Mouse (Mus musculus) mesoderm, embryonic 11.5 days (tissue): ENCODE measurements around the gene Zmat3.

Experiments
- DNase-seq: peaks from one replicate; pipeline ENCODE4 v3.0.0-alpha.2; 2012; ENCODE audit warnings: low read depth, low spot score

Zmat3 gene

DNA sequence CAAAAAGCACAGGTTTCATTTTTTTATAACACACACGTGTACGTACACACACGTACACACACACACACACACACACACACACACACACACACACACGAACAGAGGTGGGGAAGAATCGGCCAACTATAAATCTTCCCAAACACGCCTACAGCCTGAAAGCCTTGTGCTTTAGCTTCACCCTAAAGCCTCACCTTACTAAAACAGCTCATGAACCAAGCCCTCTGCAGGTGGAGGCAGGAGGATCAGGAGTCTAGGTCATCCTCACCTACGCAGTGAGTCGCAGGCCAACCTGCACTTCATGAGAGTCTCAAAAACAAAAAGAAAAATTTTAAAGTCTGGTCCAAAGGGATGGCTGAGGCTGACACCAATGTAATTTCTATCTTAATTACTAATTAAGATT is 6.7 kb upstream of the Zmat3 start:
- DNase-seq: no peak

DNA sequence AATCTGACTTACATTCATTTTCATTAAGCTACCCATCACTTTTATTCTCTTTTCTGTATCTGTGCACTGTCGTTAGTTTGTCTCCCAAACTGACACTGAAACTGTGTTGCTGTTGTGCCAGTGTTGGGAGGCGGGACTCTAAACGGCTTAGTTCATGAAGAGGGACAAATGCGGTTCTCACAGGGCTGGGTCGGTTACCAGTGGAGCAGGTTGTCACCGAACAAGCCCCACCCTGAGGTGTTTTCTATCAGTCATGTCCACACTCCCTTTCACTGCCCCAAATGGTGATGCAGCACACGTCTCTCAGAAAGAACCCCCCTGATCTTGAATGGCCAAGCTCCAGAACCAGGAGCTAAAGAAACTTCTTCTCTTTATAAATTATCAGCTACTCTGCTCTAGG is 6.1 kb upstream of the Zmat3 start:
- DNase-seq: no peak

DNA sequence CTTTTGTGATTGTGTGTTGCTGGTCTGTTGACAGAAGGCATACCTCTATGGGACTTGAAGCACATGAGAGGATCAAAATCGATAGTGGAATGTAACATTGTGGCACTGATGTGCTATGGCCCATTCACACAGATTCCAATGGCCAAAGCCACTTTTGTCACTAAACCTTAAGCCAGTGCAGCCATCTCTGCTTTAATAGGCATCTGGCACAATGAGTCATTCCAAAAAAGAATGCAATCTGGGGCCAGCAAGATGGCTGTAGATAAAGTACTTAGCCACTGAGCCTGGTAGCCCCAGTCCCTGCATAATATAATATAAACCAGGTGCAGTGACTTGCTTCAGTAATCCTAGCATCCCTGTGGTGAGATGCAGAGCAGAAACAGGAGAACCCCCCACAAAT is 1.7 kb upstream of the Zmat3 start:
- peak; percentile 5 for DNase-seq

DNA sequence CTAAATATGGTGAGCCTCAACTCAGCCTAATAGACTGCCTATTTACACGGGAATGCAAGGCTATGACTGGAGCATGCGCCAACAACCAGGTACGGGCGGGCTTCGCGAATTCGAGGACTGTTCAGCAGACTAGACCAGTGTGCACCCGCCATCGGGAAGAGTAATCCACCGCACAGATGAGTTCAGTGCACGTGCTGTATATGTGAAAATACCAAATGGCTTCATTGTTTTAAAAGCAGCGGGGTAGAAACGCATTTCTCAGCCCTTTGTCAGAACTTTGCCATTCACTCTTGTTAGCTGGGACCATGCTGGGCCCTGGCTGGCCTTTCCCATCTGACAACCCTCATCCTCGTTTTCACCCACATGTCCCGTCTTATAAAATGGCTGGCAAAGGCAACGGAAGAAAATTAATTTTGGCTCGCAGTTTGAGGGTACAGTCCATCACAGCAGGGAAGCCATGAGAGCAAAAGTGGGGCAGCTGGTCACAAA is 476 bp upstream of the Zmat3 start:
- peak; percentile 8 for DNase-seq

DNA sequence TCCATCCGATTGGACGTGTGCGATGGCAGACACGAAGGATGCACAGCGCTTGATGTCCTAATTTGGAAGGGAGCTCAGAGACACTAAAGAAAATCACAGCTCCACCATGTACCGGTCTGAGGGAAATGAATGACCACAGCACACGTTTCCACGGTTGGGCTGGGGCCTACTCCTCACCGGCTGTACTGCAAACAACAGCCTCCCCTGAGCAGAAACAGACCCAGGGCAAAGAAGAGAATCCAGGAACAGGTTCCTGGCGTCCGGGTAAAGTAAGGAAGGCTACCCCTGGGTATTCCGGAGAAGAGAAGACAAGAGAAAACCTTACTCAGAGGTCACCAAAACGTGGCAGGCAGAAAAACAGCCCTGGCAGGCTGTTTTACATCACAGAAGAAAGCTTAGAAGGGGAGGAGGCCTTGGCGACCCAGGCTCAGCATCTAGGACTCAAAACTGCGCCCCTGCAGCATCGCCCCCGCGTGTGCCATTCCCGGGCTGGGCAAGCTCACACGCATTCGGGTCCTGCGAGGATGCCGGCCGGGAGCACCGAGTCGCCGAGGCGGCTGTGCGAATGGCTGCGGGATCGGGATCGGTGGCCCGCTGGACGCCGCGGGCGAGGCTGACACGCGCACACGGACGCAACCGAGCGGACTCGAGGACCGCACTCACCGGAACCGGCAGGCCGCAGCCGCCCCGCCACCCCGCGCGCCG is 821 bp downstream of the Zmat3 start:
- peak; percentile 69 for DNase-seq

DNA sequence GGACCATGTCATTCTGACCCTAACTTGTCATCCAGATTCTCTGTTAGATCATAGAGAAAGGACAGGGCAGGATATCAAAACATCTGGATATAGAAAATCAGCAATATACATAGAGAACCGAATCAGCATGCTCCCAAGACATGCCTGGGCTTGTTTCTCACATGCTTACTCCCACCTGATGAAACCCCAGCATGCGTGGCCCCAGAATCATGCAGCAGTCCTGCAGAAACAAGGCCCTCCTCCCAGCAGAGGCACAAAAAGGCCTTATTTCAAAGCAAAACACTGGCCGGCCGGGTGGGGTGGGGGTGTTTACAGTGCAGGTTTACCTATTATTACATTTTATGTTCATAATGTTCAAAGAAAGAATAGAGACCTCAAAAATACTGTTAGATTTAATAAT is 1.6 kb downstream of the Zmat3 start:
- no peak for DNase-seq

DNA sequence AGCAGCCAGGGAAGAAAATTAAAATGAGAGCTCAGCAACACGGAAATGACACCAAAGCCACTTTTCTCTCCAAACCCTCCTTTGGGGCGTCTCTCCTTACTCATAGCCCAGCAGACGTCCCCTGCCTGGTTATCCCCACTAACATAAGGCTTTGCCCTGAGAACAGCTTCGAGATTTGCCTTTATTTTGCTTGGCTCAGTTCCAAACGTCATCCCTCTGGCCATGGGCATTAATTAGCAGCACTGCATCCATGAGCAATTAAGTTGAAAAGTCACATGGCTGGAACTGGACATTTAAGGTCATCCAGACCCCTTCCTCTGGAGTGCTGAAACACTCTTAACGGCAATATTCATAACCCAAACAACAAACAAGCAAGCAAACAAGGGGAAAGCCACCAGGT is 4.6 kb downstream of the Zmat3 start:
- DNase-seq: no peak

DNA sequence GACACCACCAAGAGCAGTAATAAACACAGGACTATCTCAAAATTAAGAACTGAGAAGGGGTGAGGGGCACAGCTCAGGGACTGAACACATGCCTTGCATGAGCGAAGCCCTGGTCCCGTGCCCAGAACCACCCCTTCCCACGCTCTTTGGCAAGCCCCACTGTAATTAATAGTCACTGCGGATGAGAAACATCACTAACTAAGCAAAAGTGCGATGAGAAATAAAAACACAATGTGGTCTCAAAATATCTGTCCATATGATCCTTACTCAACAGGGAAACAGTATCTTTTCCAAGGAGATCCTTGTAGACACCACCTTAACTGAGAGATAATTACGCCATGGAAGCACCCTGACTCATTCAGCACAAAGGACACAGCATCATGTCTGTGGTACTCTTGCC is 17.9 kb downstream of the Zmat3 start:
- DNase-seq: no peak

DNA sequence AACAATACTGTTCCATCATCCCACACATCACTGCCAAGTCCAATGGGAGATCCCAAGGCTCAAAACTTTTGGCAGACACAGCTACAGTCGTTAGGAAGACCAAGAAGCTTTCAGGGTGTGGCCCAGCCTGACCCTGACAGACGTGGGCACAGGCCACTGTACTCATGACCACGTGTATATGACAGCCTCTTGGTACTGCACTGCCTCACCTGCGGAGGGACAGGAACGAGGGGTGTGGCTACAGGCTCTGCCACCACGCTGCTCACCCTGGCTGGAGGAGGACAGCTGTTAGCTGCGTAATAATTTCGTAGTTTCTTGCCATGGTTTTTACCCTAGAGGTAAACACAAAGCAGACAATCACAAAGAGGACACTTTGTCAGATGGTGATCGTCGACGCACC is 20.6 kb downstream of the Zmat3 start:
- no peak for DNase-seq

DNA sequence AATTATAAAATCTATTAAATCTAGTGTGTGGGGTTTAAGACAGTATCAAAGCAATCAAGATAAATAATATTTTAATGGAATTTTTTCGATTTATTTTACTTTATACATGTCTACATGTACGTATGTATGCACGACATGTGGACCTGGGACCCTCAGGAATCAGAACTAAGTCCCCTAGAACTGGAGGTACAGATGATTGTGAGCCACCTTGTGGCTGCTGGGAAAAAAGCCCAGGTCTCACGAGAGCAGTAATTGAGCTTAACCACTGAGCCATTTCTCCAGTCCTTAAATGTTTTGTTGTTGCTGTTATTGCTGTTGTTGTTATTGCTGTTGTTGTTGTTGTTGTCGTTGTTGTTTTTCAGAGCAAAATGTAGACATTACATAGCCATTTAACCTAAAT is 21.0 kb downstream of the Zmat3 start:
- DNase-seq: no peak

DNA sequence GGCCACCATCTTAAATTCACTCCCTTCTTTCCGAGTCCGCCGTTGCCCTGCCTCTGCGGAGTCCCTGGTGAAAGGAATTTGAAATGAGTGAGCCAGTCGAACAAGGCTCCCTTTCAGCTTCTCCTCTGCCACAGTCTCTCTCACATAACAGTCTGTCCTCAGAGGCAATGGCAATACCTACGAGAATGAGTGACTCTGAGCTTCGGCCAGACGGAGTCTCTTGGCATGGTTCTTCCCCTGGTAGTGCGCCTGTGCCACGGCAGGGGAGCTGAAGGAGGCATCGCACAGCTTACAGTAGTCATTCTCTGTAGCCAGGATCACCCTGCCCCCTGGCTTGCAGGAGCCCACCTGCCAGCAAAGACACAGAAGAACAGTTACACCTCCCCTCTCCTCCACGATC is 22.4 kb downstream of the Zmat3 start:
- DNase-seq: no peak

DNA sequence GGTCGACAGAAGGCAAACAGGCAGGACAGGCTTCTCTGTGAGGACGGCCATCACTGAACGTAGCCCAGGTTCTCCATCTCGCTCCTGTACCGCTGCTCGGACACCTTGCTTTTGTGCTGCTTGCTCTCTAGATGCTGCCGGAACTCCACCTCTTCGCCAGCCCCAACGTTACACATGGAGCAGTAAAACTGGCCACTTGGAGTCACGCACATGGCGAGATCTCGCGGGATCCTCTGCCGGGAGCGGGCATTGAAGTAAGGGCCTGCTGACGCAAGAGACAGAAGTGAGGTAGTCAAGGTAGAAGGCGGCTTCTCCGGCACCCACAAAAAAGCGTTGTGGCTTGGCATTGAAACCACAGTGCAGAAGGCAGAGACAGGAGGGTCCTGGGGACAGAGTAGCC is 24.4 kb downstream of the Zmat3 start:
- DNase-seq: no peak

DNA sequence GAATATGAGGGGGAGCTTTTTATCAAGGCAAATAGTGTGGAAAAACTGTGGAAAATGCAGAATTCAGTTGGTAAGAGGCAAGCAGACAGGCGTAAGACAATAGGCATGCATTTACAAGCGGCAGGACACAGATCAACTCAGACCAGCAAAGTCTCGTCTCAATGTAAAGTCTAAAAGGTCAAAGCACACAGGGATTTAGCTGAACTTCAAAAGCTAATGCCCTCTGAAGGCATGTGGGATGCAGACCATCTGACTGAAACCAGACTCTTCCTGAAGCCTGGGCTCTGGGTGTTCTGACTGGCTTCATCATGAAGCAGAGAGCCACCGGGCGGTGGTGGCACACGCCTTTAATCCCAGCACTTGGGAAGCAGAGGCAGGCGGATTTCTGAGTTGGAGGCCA is 27.6 kb downstream of the Zmat3 start:
- no peak for DNase-seq

DNA sequence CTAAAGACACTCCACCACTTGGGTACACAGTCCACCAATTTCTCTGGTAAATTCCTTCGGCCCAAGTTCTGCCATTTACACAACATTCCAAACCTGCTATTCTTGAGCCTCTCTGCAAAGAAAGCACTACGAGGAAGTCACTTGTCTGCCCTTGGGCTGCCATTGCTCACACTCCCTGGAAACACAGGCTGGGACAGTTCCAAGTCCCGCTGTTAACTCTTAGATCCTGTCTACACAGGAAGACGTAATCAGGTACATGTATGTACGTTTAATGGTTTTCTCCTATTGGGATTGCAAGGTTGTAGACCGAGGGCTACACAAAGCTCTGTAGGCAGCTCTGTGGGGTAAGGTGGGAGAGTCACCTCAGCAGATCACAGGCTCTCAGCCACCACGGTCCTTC is 28.0 kb downstream of the Zmat3 start:
- DNase-seq: no peak

DNA sequence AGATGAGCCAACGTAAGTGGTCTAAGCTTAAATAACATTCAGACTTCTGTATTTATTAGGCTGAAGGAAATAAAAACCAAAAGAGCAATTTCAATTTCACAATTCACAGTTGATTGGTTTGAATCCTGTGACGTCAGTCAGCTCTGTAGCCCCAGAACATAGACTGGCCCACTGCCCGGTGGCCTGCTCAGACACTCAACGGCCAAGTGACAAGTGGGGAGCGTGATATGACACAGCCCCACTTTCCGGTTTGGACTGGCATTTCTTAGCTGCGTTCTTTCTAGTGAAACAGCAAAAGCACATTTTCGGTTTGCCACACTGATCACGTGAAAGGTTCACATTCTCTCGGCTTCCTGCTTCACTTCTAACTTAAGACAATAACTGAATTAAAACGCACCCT is 30.9 kb downstream of the Zmat3 start:
- no peak for DNase-seq

DNA sequence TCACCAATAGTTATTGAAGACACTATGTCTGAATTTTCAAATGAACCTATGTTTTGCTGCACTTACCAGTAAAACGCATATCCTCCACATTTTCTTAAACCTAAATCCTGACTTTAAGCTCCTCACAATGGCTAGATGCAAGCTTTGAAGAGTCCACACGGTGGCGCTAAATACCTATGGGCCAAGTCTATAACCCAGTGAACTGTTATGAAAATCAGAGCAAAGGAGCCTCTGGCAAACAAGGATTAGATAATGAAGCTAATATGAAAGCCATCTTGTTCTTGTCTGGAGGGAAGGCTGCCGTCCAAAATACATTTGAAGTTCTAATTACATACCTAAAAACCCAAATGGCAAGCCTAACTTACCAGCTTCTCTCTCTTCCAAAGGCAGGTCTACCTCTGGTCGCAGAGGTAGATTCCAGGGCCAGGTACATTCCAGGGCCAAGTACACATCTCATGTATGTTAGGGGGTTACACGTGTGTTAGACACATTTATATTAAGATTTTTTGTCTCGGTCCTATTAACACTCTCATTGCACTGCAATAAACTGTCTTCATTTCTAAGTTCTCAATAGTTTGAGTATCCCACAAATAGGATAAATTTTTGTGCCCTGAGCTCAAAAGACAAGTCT is 32.2 kb downstream of the Zmat3 start:
- DNase-seq: peak; percentile 81

DNA sequence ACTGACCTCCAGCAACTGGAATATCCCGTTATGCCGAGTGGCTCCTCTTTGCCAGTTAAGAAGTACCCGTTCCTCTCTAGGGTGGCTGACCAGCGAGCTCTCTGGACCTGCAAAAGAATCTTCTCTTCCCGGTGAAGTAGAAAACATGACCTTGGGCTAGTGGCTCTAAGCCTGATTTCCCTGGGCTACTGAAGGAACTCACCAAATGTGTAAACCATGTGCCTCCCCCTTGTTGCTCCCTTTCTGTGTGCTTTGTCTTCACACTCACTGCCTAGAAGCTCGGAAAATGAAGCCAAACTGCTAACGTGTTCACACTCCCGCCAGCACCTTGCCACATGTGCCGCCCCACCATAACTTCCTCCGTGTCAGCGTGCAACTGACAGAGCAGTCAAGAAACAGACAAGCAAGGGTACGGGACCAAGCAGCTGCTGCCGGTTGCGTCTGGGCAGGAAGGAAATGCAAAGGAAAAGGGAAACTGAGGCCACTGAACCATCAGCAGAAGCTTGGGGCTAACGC is 47.9 kb downstream of the Zmat3 start:
- DNase-seq: no peak

DNA sequence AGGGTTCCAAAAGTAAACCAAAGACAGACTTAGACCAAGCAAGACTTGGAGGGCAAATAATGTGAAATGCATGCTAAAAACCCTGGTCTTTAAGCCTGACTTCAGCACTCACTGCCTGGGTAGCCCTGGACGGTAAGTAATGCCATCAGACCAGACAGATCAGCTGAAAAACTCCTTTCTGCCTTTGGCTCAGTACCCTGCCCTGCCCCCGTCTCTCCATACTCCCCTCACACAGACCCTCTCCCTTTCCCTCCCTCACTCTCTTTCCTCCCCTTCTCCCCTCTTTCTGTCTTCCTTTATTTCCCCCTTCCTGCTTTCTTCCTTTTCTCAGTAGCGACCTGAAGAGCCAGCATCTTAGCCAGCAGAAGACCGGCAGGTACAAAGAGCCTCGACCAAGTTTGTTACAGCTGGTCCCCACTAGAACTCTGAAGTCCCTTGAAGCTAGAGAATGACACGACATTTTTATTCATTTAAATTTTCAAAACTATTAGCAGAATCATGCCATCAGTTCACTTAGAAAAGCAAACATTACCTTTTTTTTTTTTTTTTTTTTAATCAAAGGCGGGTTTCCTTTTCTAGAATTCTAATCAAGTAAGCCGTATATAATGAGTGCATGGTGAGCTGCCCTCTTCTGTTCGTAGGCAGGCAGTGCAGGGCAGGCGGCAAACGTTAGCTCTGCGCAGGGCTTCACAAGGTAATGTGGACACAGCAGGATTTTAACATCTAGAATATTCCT is 48.5 kb downstream of the Zmat3 start:
- DNase-seq: peak; percentile 50

DNA sequence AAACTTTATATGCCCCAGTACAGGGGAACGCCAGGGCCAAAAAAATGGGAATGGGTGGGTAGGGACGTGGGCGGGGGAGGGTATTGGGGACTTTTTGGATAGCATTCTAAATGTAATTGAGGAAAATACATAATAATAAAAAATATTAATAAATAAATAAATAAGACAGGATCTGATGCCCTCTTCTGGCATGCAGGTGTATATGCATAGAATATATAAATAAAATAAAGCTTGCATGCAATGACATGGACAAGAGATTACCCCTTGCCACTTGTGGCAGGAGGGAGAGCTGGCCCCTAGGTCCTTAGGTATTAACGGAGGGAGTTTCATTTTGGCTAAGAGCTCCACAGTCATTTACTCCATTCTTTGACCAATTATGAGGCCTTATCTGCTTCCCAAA is 51.1 kb downstream of the Zmat3 start:
- no peak for DNase-seq

DNA sequence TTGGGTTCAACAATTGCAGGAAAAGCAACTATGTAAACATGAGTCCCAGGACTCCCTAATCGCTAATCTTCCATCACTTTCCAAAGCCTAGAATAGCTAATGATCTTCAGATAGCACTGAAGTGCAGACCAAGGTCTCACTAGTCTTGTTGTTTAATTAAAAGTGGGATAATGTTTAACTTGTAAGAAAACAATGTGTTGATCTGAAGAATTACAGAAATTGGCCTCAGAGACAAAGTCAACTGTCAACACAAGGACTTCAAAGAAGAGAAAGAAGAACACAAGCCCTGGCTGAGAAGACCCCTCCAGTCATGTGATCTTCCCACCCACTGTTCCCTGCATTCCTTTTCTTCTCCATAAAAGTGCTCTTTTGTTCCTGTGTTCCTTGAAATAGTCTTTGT is 61.6 kb downstream of the Zmat3 start:
- DNase-seq: no peak

DNA sequence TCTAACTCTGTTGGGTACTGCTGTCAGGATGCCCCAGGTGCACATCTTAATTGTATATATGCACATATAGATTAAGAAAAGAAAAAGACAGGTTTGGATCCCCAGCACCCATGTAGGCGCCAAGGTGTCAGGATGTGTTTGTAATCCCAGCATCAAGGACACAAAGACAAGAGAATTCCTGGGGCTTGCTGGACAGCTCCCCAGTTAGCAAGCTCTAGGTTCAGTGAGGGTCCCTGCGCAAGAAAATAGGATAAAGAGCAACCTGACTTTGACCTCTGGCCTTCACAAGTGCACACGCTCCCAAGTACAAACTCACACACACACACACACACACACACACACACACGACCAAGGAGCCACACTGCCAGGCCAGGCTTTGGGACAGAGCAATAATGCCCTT is 73.8 kb downstream of the Zmat3 start:
- DNase-seq: no peak
